Mouse (Mus musculus): Measurements from ENCODE around the gene Fcrl1. TPM values are rescaled to one million over a fixed set of nuclear protein-coding genes. Genes with fewer than 3 reads are reported as not detected.

Gene Fcrl1
- polyA plus RNA-seq, 1 experiment from 2014 or later, result not detected

GRCm38 (mm10) chr3:87435479-87435878 lies 59.3 kb downstream of the Fcrl1 start, which contains the start of gene Fcrl5:
TSS of gene Fcrl5 (plus strand) at chr3:87435773.
- Histone ChIP-seq H3K4me1 (no peaks in the 10 kb centered on the region), H3K9me3 (no peaks in the 10 kb centered on the region), H3K4me3 (no peak within 1 kb of the TSS), H3K27ac (no peak within 1 kb of the TSS), H3K36me3 (no peaks in the 10 kb centered on the region), H3K27me3 (ENCODE audit: insufficient read depth, poor library complexity, severe bottlenecking) (no peaks in the 10 kb centered on the region)
- 82% methylated on average over 5 of the region's 5 CpGs for WGBS
- DNase-seq (ENCODE audit: low spot score), result no peak

GRCm38 (mm10) chr3:87440586-87440985 lies 64.4 kb downstream of the Fcrl1 start:
- no peaks in the 10 kb centered on the region for H3K4me1 ChIP-seq
- H3K36me3 ChIP-seq, result no peaks in the 10 kb centered on the region
- no peak overlapping the region for H3K27ac ChIP-seq
- WGBS, result 69% methylated on average over 1 of the region's 1 CpGs
- no peaks in the 10 kb centered on the region for H3K9me3 ChIP-seq
- H3K4me3 ChIP-seq, result no peak overlapping the region
- no peak for DNase-seq (ENCODE audit: low spot score)
- no peaks in the 10 kb centered on the region for H3K27me3 ChIP-seq (ENCODE audit: insufficient read depth, poor library complexity, severe bottlenecking)

- DNase-seq (ENCODE audit: low spot score), result no peak
- Histone ChIP-seq H3K9me3 (no peaks in the 10 kb centered on the region), H3K27me3 (ENCODE audit: insufficient read depth, poor library complexity, severe bottlenecking) (no peaks in the 10 kb centered on the region), H3K27ac (no peak overlapping the region), H3K4me3 (no peak overlapping the region), H3K36me3 (no peaks in the 10 kb centered on the region), H3K4me1 (no peaks in the 10 kb centered on the region)
- WGBS, result 59% methylated on average over 6 of the region's 6 CpGs
These were observed 67.8 kb downstream of the Fcrl1 start for GRCm38 (mm10) chr3:87443968-87444367.

Other genes with a start within 250 kb of the Fcrl1 start
- 17.9 and 27.9 TPM in 2 replicates for gene Kirrel, start 201.6 kb upstream of the Fcrl1 start, polyA plus RNA-seq (2016; fragmentation: Nextera tagmentation; extraction: Ambion mirVana)
- gene Fcrls, start 112.6 kb upstream of the Fcrl1 start, polyA plus RNA-seq (2016; fragmentation: Nextera tagmentation; extraction: Ambion mirVana), result 0.79 and 1.5 TPM in 2 replicates
- not detected in 2 replicates for gene Cd5l, start 18.5 kb upstream of the Fcrl1 start, polyA plus RNA-seq (2016; fragmentation: Nextera tagmentation; extraction: Ambion mirVana)
- gene Fcrl5, start 59.4 kb downstream of the Fcrl1 start, polyA plus RNA-seq (2016; fragmentation: Nextera tagmentation; extraction: Ambion mirVana), result not detected in 2 replicates
- gene Etv3, start 149.0 kb downstream of the Fcrl1 start, polyA plus RNA-seq (2016; fragmentation: Nextera tagmentation; extraction: Ambion mirVana), result 11.7 and 13.1 TPM in 2 replicates
- 11.5 and 11.7 TPM in 2 replicates for gene Arhgef11, start 241.2 kb downstream of the Fcrl1 start, polyA plus RNA-seq (2016; fragmentation: Nextera tagmentation; extraction: Ambion mirVana)

Measured in heart, embryonic 10.5 days (tissue).